ENCODE assay signal across 8 mouse cellular contexts in the genomic region with DNA sequence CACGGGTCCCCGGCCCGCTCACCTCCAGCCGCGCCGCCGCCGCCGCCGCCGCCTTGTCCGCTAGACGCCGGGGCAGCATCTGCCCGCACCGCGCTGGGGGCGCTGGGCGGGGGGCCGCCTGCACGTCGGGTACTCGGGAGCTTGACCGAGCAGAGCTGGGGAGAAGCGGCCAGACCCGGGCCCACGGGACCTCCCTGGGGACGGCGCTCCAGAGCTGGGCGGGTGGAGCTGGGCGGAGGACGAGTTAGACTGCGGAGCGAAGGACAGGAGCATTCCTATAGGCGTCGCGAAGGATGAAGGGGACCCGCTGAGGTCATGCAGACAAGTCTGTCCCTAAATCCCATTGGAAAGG. TPM values are rescaled to one million over a fixed set of nuclear protein-coding genes. Genes with fewer than 3 reads are reported as not detected.
DNase-seq lines count a peak whose midpoint lies in the region; ATAC-seq lines count a peak whose summit lies in the region.

A gene (minus strand): TSS at position 215 of the 352 bp plus-strand sequence.

- whole genome bisulfite sequencing in forebrain, embryonic 15.5 days: 0% methylated on average over 38 of the region's 38 CpGs
- WGBS in stomach, embryonic 16.5 days: under 1% methylated on average over 38 of the region's 38 CpGs

- peak in 1 of 2 experiments; percentile 21 for DNase-seq in adrenal gland, adult 18-20 months (ENCODE audit: low spot score in 2 of 2)
- no peak for DNase-seq in adrenal gland, postnatal 25 days
- DNase-seq in heart, postnatal 4 days: peak; percentile 57
- DNase-seq in layer of hippocampus, postnatal 36 days: peak; percentile 44 to 58
- DNase-seq in mesoderm, embryonic 11.5 days (ENCODE audit: low read depth, low spot score): peak; percentile 75

- H3K9me3 ChIP-seq in forebrain, embryonic 15.5 days: no peaks in the 10 kb centered on the region
- no peaks in the 10 kb centered on the region for H3K9me3 ChIP-seq in stomach, embryonic 16.5 days (replicated peaks; ENCODE audit: control insufficient read depth, low read length)

- H3K4me1 ChIP-seq in brown adipose tissue, adult 24 weeks (ENCODE audit: control insufficient read depth, insufficient read depth, insufficient read length, low read length): no peaks in the 10 kb centered on the region
- H3K4me1 ChIP-seq in forebrain, embryonic 15.5 days: peaks cover 8% of the 10 kb centered on the region
- no peaks in the 10 kb centered on the region for H3K4me1 ChIP-seq in stomach, embryonic 16.5 days (ENCODE audit: control insufficient read depth, insufficient read depth, low read length)

- H3K4me2 ChIP-seq in forebrain, embryonic 15.5 days (replicated peaks): peak within 1 kb of the TSS; percentile 59
- peak within 1 kb of the TSS; percentile 88 for H3K4me2 ChIP-seq in stomach, embryonic 16.5 days (ENCODE audit: low read depth, low read length)

- H3K36me3 ChIP-seq in forebrain, embryonic 15.5 days: no peaks in the 10 kb centered on the region
- no peaks in the 10 kb centered on the region for H3K36me3 ChIP-seq in stomach, embryonic 16.5 days (ENCODE audit: control insufficient read depth, insufficient read depth, low read length)

- H3K27me3 ChIP-seq in forebrain, embryonic 15.5 days: peaks cover 3% of the 10 kb centered on the region; the same call in 1 of the 2 replicates
- no peaks in the 10 kb centered on the region for H3K27me3 ChIP-seq in stomach, embryonic 16.5 days (ENCODE audit: control insufficient read depth, insufficient read depth, low read length)

- no peak within 1 kb of the TSS for H3K27ac ChIP-seq in brown adipose tissue, adult 24 weeks (replicated peaks; ENCODE audit: low read depth, low read length)
- peak within 1 kb of the TSS; percentile 93 for H3K27ac ChIP-seq in forebrain, embryonic 15.5 days (replicated peaks)
- H3K27ac ChIP-seq in stomach, embryonic 16.5 days (ENCODE audit: low read length): peak within 1 kb of the TSS; percentile 47; the same call in 1 of the 2 replicates

- H3K9ac ChIP-seq in forebrain, embryonic 15.5 days (replicated peaks): peak within 1 kb of the TSS; percentile 74
- H3K9ac ChIP-seq in stomach, embryonic 16.5 days (ENCODE audit: low read length): peak within 1 kb of the TSS; percentile 82

- H3K4me3 ChIP-seq in brown adipose tissue, adult 24 weeks (ENCODE audit: insufficient read depth, low read depth, low read length): peak within 1 kb of the TSS; percentile 74
- H3K4me3 ChIP-seq in forebrain, embryonic 15.5 days: peak within 1 kb of the TSS; percentile 89
- H3K4me3 ChIP-seq in stomach, embryonic 16.5 days (replicated peaks; ENCODE audit: low read length): peak within 1 kb of the TSS; percentile 80

- peak; percentile 89 for ATAC-seq in forebrain, embryonic 15.5 days (replicated peaks)
- ATAC-seq in stomach, embryonic 16.5 days (ENCODE audit: insufficient read depth, low FRiP score): peak; percentile 82

RNA-seq across cellular contexts. Expression of the gene that starts here (rescaled TPM):
- total RNA-seq in adrenal gland, adult 18-20 months (2021): 10 to 100 TPM; 10.2 to 10.3 TPM
- total RNA-seq in adrenal gland, postnatal 25 days (2021): 7.5 and 8.8 TPM in 2 replicates
- 1.4 and 1.8 TPM in 2 replicates for polyA plus RNA-seq in brown adipose tissue, adult 24 weeks (2012; ENCODE audit: insufficient read depth, insufficient read length, missing spikeins)
- 4.3 TPM in 2 replicates for polyA plus RNA-seq in forebrain, embryonic 15.5 days (2015; fragmentation: Nextera tagmentation; extraction: Ambion mirVana)
- 10 to 100 TPM; 14.5 to 14.6 TPM for total RNA-seq in heart, postnatal 4 days (2021)
- 10 to 100 TPM; 19.2 to 20.5 TPM for total RNA-seq in layer of hippocampus, postnatal 36 days (2021)
- 1.7 and 2.8 TPM in 2 replicates for polyA plus RNA-seq in stomach, embryonic 16.5 days (2015; fragmentation: Nextera tagmentation; extraction: Ambion mirVana)
